Mouse (Mus musculus) olfactory bulb, adult 2 months (tissue): ENCODE results near the gene Rnf115.

Source experiments
- CTCF ChIP-seq: fragments of 200-500 bp; IDR thresholded peaks from 2 replicates; pipeline ENCODE4 v1.5.1; 2012; ENCODE audit warnings: low read depth, mild to moderate bottlenecking, low read length, moderate library complexity; ENCODE audit not compliant: insufficient read depth
- POLR2A ChIP-seq: fragments of 200-500 bp; IDR thresholded peaks from 2 replicates; pipeline ENCODE4 v1.6.1; 2012; ENCODE audit warnings: mild to moderate bottlenecking, low read depth, low read length, moderate library complexity; ENCODE audit not compliant: insufficient read depth

- TF ChIP-seq POLR2A = no peak
- TF ChIP-seq CTCF = no peak
Measured at GRCm38 (mm10) chr3:96836414-96836813, 109.0 kb downstream of the Rnf115 start.
